Mouse (Mus musculus) heart, embryonic 14.5 days (tissue): ENCODE data around the gene Taok3. TPM values are rescaled to one million over a fixed set of nuclear protein-coding genes. Genes with fewer than 3 reads are reported as not detected.

Source experiments
- ATAC-seq: fragments of 200-750 bp; cut with Nextera tagmentation; 2 replicates; pipeline ENCODE4 v1.8.0; 2017; ENCODE audit warnings: low read depth, moderate TSS enrichment; ENCODE audit not compliant: insufficient number of reproducible peaks, insufficient read depth, low FRiP score
- H3K27ac ChIP-seq, 2 experiments: fragments of 200-500 bp in 1 of 2; fragments of 300-500 bp in 1 of 2; sonication (generic) in 1 of 2; replicated peaks in 1 of 2; 2 replicates each; pipeline ENCODE4 v1.5.1; 2012 to 2014; ENCODE audit warnings: low read depth in 2 of 2, low read length in 2 of 2, control low read depth in 1 of 2, mild to moderate bottlenecking in 1 of 2, mixed read lengths in 1 of 2; ENCODE audit not compliant: control insufficient read depth in 1 of 2, insufficient read depth in 1 of 2
- H3K27me3 ChIP-seq: fragments of 300-500 bp; sonication (generic); 2 replicates; pipeline ENCODE4 v1.6.1; 2014; ENCODE audit warnings: mild to moderate bottlenecking, low read length, control low read depth; ENCODE audit not compliant: control insufficient read depth, insufficient read depth
- H3K36me3 ChIP-seq: fragments of 300-500 bp; sonication (generic); 2 replicates; pipeline ENCODE4 v1.6.1; 2014; ENCODE audit warnings: mild to moderate bottlenecking, control low read depth, low read length, mixed read lengths; ENCODE audit not compliant: control insufficient read depth, insufficient read depth
- H3K4me1 ChIP-seq, 2 experiments: fragments of 200-500 bp in 1 of 2; fragments of 300-500 bp in 1 of 2; sonication (generic) in 1 of 2; 2 replicates each; pipeline ENCODE4 v1.6.1; 2012 to 2014; ENCODE audit warnings: low read length in 2 of 2, control low read depth in 1 of 2, mixed read lengths in 1 of 2; ENCODE audit not compliant: control insufficient read depth in 2 of 2, insufficient read depth in 2 of 2
- H3K4me2 ChIP-seq: fragments of 300-500 bp; sonication (generic); 2 replicates; pipeline ENCODE4 v1.6.1; 2014; ENCODE audit warnings: mild to moderate bottlenecking, low read length
- H3K4me3 ChIP-seq, 2 experiments: fragments of 200-500 bp in 1 of 2; fragments of 300-500 bp in 1 of 2; sonication (generic) in 1 of 2; 2 replicates each; pipeline ENCODE4 v1.5.1; 2012 to 2014; ENCODE audit warnings: low read length in 2 of 2, mild to moderate bottlenecking in 2 of 2, control low read depth in 1 of 2, low read depth in 1 of 2, moderate library complexity in 1 of 2; ENCODE audit not compliant: control insufficient read depth in 1 of 2, insufficient read depth in 1 of 2
- H3K9ac ChIP-seq: fragments of 300-500 bp; sonication (generic); 2 replicates; pipeline ENCODE4 v1.6.1; 2014; ENCODE audit warnings: mild to moderate bottlenecking, low read length
- H3K9me3 ChIP-seq: fragments of 300-500 bp; sonication (generic); 2 replicates; pipeline ENCODE4 v1.6.1; 2016; ENCODE audit warnings: low read length, control low read depth; ENCODE audit not compliant: control insufficient read depth
- WGBS: fragments of 180-500 bp; shearing (Covaris S2); extraction: QIAGEN DNeasy Blood & Tissue Kit; methylation state at CpG from one replicate; pipeline ENCODE4 v1.1.7; 2014; 5-methylcytosine and 5-hydroxymethylcytosine counted together
- polyA plus RNA-seq: library from polyadenylated mRNA; unstranded; fragments of >200 nt; fragmentation: Nextera tagmentation; extraction: Ambion mirVana; gene quantifications from 2 replicates; pipeline ENCODE4 v1.2.1, GENCODE M21; 2014

Gene Taok3
- polyA plus RNA-seq, 1 experiment from 2014 or later, result 8.9 TPM

DNA sequence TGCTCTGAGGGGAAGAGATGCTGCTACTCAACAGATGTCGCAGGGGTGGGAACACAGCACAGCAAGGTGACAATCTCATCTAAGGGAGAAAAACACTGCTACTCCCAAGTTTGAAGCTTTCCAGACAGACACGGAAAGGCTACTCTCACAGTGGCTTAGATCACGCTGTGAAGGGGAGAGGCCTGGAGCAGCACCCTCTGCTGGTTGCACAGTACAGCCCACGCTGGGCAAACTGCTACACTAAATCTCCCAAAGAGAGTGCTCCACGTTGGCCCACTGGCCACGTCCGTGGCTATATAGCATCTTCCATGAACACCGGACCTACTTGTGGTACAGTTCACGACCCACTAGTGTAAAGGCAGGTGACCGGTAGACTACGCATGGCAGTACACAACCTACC, 20.2 kb upstream of the Taok3 start:
- H3K4me3 ChIP-seq, result no peak overlapping the region
- peaks cover under 1 to 3% of the 10 kb centered on the region in 2 experiments; a peak in 3 of 4 replicates for H3K4me1 ChIP-seq
- H3K4me2 ChIP-seq, result no peak overlapping the region
- H3K27me3 ChIP-seq, result no peaks in the 10 kb centered on the region
- no peak overlapping the region for H3K9ac ChIP-seq
- WGBS, result 84% methylated on average over 11 of the region's 11 CpGs
- no peaks in the 10 kb centered on the region for H3K9me3 ChIP-seq
- no peak overlapping the region for H3K27ac ChIP-seq
- H3K36me3 ChIP-seq, result peaks cover 94% of the 10 kb centered on the region
- ATAC-seq, result no peak

DNA sequence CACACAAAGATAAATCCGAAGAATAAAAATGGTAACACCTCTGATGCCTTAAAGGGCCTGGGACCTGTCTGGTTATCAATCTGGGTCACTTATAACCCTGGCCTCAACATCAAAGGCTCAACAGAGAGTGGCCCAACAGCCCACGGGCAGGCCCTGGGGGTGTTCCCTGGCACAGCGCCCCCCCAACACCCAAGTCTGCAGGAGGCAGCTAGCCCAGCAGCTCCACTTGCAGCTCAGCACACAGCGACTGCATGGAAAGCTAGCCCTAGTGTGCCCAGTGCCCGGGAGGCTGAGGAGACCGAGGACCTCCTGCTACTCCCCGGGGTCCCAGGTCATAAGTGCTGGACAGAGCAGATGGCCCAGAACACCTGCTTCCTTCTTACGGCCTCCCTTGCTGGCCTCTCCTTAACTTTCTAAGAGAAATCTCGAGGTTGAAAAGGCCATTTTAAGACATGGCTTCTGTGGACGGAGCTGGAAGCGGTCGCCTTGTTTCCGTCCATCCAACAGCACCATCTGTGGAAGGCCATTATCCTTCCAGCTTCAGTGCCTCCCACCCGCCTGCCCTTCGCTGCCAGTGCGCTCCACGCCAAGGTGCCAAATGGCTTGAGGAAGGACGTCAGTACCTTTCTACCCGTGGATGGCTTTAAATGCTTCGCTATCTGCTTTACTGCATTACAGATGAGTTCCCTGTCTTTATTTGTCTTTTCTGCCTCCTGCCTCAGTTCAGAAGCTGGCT, 16.6 kb upstream of the Taok3 start:
- Histone ChIP-seq H3K9me3 (no peaks in the 10 kb centered on the region), H3K36me3 (peaks cover 100% of the 10 kb centered on the region), H3K27me3 (no peaks in the 10 kb centered on the region), H3K4me3 (no peak overlapping the region), H3K4me1 (no peaks in the 10 kb centered on the region), H3K9ac (no peak overlapping the region), H3K27ac (no peak overlapping the region), H3K4me2 (no peak overlapping the region)
- WGBS, result 96% methylated on average over 20 of the region's 20 CpGs
- no peak for ATAC-seq

DNA sequence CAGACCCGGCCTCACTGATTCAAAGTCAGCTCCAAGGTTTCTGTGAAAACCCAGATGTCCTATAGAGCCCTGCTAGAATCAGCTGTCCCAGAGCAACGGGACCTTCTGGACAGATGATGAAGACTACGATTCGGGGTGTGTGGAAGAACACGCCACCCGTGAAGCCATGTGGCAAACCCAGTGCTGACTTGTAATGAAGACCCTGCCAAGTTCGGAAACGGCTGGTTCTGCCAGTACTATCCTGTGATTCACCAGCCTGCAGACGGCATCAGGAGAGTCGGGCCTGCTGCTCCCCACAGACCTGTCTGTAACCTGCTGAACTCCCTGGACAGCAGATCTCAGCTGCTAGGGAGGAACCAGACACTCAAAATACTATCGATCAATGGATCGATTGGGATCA, 15.6 kb upstream of the Taok3 start:
- H3K27me3 ChIP-seq, result no peaks in the 10 kb centered on the region
- H3K27ac ChIP-seq, result no peak overlapping the region
- H3K4me1 ChIP-seq, result no peaks in the 10 kb centered on the region
- no peak overlapping the region for H3K4me2 ChIP-seq
- peaks cover 100% of the 10 kb centered on the region for H3K36me3 ChIP-seq
- H3K9ac ChIP-seq, result no peak overlapping the region
- 93% methylated on average over 12 of the region's 12 CpGs for WGBS
- H3K9me3 ChIP-seq, result no peaks in the 10 kb centered on the region
- no peak for ATAC-seq
- H3K4me3 ChIP-seq, result no peak overlapping the region

DNA sequence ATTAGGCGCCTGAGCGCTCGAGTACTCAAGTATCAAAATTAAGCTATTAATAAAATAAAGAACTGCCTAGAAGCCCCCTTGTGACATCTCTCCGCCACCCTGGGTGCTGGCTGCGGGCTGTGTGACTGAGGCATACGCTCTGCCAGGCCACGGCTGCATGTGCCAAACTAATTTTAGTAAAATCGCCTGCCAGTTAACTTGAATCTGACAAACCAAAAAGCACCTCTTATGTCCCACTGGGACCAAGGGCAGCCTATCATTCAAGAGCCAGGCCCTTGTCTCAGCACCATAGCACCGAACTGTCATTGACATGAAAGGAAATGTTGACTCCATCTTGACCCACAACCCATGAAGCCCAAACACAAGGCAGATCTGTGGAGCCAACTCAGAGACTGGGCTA, 14.2 kb upstream of the Taok3 start:
- Histone ChIP-seq H3K27me3 (no peaks in the 10 kb centered on the region), H3K4me3 (no peak overlapping the region), H3K4me2 (no peak overlapping the region), H3K27ac (no peak overlapping the region), H3K4me1 (no peaks in the 10 kb centered on the region), H3K9me3 (no peaks in the 10 kb centered on the region), H3K9ac (no peak overlapping the region), H3K36me3 (peaks cover 92% of the 10 kb centered on the region)
- WGBS, result 80% methylated on average over 9 of the region's 9 CpGs
- ATAC-seq, result no peak

DNA sequence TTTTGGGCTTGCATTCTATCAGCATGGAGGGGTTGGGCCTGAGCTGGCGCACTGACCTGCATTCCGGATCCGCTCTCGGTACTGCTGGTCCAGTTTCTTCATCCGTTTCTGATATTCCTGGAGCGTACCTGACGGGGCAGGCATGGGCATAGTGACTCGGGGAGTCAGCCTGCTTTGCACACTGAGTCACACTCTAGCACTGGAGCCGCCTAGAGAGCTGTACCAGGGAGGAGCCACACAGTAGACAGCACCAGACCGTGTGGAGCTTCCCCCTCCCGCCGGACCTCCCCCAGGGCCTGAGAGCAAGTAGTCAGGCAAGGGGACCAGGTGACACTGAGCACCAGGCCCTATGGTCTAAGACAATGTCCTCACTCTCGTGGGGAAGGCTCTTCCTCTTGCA, 11.6 kb upstream of the Taok3 start:
- no peaks in the 10 kb centered on the region for H3K9me3 ChIP-seq
- H3K4me2 ChIP-seq, result no peak overlapping the region
- no peak; the same call in 1 of the 2 replicates for ATAC-seq
- H3K27me3 ChIP-seq, result no peaks in the 10 kb centered on the region
- 88% methylated on average over 13 of the region's 13 CpGs for WGBS
- H3K4me1 ChIP-seq, result no peaks in the 10 kb centered on the region
- no peak overlapping the region for H3K4me3 ChIP-seq
- no peak overlapping the region for H3K27ac ChIP-seq
- H3K9ac ChIP-seq, result no peak overlapping the region
- H3K36me3 ChIP-seq, result peaks cover 92% of the 10 kb centered on the region

DNA sequence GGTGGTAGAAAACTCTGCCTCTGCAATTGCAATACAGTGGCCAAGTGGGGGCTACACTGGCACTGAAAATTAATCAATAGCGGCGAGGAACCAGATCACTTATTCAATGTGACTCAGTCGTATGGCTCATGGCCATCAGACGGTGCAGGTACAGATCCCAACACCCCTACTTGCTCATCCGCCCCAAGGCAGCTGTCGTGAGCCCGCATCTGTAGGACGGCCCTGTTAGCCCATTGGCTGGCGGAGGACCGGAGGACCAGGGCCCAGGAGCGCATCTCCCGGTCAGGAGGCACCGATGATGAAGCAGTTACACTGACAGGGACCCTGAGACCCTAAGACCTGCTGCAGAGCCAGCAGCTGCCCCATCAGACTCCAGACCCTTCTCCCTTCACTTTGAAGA, 11.2 kb upstream of the Taok3 start:
- Histone ChIP-seq H3K27me3 (no peaks in the 10 kb centered on the region), H3K9ac (no peak overlapping the region), H3K9me3 (no peaks in the 10 kb centered on the region), H3K4me3 (no peak overlapping the region), H3K36me3 (peaks cover 88% of the 10 kb centered on the region), H3K4me1 (no peaks in the 10 kb centered on the region), H3K4me2 (no peak overlapping the region), H3K27ac (no peak overlapping the region)
- no peak for ATAC-seq
- 95% methylated on average over 13 of the region's 13 CpGs for WGBS

DNA sequence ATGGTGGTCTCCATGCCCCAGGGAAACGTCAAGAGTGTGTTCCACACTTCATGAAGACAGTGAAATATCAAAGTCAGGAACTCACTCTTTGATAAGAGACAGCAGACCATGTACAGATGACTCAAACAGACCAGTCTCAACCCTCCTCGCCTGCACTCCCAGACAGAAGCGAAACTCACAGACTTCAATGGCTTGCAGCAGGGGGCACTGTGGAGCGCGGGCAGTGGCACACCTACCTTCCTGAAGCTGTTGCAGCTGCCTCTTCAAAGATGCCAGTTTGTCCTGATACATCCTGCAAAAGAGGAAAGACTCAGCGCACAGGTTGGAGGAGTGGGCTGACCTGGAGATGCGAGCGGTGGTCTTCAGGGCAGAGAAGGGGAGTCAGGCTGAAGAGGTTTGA, 10.4 kb upstream of the Taok3 start:
- Histone ChIP-seq H3K27ac (no peak overlapping the region), H3K4me3 (no peak overlapping the region), H3K4me1 (0 out of 4 replicates have a peak, but pooled peaks cover 0 to 4% of the 10 kb centered on the region in 2 experiments), H3K27me3 (no peaks in the 10 kb centered on the region), H3K4me2 (no peak overlapping the region), H3K9ac (no peak overlapping the region), H3K9me3 (no peaks in the 10 kb centered on the region), H3K36me3 (peaks cover 80% of the 10 kb centered on the region)
- WGBS, result 82% methylated on average over 8 of the region's 8 CpGs
- ATAC-seq, result no peak
